Mouse (Mus musculus): Measurements from ENCODE around the gene Tedc2.

Tedc2 gene

GRCm38 (mm10) chr17:24211631-24212440 lies 8.8 kb downstream of the Tedc2 start:
- peak; percentile 35 to 42 for DNase-seq

DNA sequence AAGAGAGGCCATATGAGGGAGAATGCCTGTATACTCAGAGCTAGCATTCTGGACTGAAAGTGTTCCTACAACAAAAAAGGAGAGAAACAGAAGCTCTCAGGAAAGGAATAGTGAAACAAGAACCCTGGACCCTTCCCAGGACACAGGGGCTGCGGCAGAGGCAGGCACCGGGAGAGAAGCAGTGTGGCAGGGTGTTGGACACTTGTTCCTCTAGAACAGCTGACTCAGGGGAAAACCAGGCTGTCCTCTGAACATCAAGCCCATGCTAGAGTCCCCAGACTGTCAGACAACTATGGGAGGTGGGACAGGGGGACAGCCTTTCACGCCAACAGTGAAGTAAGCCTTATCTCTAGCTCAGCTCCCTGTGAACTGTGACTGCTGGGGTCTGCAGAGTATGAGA lies 10.1 kb downstream of the Tedc2 start:
- no peak for DNase-seq

GRCm38 (mm10) chr17:24209916-24210240 lies 10.8 kb downstream of the Tedc2 start:
- no peak for DNase-seq

DNA sequence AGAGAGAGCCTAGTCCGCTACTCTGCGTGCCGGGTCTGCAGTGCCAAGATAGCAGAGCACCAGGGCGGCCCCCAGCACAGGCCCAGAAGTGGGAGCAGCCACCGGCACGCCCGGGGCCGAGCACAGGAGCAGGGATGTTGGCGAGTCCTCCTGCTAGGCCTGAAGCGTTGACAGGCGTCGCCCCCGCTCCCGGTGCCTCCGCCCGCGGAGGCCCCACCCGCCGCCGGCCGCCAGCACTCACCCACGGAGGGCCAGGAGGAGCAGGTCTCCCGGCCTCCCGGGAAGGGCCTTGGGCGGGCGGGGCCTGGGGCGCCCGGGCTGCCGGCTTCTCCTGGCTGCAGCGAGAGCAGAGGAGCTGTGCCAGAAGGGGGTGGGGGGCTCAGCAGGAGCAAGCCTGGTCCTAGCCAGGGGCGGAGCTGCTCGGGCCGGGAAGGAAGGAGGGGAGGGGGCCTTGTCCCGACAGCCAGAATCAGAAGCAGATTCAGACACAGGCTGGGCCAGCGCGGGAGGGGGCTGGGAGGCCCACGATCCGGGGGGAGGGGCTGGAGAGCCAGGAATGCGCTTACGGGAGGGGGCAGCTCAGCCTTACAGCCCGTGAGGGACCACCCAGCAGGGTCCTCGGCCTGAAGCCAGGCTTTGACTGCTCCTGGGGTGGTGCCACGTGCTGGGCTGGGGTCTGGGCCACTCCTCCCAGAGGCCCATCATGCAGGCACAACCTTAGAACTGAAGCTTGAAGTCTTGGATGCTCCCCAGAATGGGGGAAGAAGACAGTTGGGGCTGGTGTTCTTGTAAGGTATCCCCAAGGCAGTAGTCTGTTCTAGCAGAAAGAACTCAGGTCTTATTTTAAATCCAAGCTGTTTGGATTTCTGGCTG lies 11.4 kb downstream of the Tedc2 start, which contains the start of gene Ntn3:
TSS of gene Ntn3 (minus strand) at position 489 of the 873 bp plus-strand sequence.
- DNase-seq: peak in 1 of 2 experiments; percentile 7

DNA sequence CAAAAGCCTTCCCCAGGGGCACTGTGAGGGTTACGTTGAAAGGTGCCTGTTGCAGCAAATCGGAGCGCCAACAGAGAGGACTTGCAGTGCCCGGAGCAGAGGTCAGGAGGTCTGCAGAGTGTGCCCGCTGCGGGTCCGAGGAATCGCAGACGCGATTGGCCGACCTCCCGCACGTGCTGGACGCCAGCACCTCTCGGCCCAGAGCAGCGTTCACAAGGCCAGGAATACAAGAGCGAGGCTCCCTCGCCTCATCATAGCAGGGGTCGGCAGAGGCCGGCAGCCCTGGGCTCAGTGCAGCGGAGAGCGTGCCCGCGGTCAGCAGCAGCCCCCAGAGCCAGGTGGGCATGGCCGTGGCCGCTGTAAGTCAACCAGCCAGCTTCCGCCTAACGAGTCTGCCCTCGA lies 12.0 kb downstream of the Tedc2 start:
- DNase-seq: peak in 1 of 2 experiments; percentile 14

GRCm38 (mm10) chr17:24207768-24208640 lies 12.6 kb downstream of the Tedc2 start:
- DNase-seq: no peak

DNA sequence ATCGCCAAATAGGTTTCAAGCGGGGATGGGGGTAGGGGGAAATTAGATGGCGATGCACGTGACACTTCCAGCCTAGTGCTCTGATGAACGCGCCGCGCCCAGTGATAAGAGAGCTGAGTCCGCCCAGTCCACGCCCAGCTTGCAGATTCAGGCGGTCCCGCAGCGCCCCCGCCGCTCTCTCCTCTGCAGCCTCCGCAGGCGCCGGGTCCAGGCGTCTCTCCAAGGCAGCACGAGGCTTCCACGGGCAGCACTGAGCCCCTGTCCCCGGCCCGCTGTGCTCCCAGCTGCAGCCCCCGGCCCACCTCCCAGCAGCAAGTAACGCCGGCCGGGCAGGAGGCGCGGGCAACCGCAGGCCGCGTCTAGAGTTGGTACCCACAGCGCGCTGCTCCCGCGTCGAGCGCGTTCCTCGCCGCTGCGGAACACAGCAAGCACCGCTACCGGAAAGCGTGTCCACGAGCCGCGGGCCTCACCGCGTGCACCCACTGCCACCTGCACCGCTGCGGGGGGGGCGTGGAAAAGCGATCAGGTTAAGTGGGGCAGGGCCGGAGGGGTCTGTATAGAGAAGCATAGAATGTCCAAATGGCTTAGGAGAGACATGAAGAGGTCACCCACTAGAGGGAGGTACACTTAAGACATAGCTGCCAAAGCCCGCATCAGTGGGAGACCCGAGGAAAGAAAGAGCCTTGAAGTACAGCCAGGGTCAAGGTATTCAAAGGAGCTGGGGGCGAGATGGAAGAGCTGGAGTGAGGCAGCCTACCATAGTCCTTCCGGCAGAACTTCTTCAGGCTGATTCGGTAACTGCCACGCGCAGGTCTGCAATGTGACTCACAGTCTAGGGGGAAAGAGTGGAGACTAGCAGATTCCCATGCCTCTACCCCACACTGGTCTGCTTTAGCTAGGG lies 13.9 kb downstream of the Tedc2 start:
- DNase-seq: peak in 1 of 2 experiments; percentile 19

GRCm38 (mm10) chr17:24205908-24206361 lies 14.7 kb downstream of the Tedc2 start:
- DNase-seq: peak in 1 of 2 experiments; percentile 44

- peak; percentile 89 to 90 for DNase-seq
Observed at GRCm38 (mm10) chr17:24205284-24205888, 15.3 kb downstream of the Tedc2 start, which contains the start of gene Tbc1d24. TSS of gene Tbc1d24 (minus strand) at chr17:24205562.

DNA sequence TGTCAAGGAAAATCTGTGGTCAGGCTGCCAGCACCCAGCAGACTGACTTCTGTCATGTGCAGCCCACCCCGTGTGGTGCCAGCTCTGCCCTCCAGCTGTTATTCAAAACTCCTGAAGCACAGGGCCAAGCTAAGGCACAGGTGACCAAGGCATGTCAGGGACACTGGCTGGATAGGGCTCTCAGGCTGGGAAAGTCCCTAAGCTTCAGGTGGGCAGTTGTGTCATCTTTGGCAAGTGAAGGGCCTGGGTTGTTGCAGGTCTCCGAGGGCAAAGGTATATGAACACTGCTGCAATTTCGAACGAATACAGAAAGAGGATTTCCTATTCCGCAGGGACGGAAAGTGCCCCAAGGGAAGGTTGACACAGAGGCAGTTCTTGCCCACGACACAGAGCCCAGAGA lies 15.8 kb downstream of the Tedc2 start:
- no peak for DNase-seq

DNA sequence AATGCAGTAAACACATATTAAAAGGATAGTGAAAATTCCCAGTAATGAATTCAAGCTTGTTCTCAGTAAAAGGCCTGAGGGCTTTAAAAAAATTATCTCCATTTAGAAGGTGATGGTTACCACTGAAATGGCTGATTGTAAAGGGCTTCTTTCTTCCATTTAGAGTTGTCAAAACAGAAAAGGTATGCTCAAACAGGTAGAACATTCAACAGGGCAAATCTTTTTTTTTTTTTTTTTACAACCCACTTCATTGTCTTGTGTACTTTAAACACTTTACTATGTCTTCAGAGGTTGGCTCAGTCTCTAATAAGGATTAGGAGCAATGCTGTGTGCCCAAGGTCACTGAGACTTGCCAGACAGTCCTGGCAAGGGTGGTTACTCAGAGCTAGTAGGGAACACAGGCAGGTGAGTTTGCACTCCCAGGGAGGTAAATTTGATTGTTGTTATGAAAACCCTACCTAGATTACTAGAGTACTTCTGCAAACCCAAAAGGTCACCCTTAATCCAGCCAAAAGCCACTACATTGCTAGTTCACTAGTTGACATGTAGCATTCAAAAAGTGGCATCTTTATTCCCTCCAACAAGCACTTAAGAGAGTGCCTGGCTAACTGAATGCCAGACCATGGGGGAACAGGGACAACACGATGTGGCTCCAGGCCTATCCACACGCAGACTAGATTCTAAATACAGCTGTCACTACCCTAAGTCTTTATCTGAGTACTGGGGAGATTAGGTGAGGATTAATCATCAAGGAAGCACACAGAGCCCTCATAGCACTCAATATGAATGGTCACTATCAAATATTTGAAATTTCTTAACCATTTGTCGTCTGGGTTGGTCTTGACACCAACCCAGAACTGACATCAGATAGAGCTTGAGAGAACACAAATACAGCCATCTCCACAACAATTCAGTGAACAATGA lies 16.8 kb downstream of the Tedc2 start:
- DNase-seq: no peak

DNA sequence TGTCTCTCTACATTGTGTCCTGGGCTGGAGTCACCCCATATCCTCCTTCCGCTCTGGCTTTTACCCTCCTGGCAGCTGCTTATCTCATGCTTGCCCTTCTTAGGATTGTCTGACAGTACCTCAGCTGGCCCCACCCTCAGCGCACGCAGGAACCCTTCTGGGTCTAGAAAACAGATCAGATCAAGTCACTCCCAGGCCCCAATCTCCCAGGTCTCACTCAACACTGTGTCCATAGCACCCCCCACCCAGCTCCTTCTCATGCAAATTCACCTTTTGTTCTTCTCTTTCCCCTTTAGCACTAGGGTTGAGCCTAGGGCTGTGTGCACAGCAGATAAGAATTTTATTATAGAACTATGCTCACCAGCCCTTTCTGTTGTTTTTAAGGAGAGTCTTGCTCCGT lies 17.6 kb downstream of the Tedc2 start:
- no peak for DNase-seq

GRCm38 (mm10) chr17:24201092-24201491 lies 19.6 kb downstream of the Tedc2 start:
- DNase-seq: no peak

DNA sequence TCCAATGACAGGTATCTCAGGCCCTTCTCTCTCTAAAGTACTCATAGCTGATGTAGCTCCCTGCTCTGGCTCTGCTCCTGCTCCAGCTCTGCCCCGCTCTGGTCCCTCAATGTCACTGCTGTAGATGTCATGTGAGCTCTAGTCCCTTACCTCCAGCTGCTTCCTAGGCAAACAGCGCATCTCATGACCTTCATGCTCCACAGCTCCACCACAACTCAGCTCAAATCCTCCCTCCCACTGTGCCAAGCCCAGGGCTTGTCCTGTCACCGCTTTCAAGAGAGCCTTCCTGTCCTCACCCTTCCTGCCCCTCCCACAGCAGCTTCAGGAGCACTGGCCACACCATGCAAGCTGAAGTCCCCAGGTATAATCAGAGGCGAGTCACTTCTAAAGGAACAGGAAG lies 20.9 kb downstream of the Tedc2 start:
- peak in 1 of 2 experiments; percentile 28 for DNase-seq

DNA sequence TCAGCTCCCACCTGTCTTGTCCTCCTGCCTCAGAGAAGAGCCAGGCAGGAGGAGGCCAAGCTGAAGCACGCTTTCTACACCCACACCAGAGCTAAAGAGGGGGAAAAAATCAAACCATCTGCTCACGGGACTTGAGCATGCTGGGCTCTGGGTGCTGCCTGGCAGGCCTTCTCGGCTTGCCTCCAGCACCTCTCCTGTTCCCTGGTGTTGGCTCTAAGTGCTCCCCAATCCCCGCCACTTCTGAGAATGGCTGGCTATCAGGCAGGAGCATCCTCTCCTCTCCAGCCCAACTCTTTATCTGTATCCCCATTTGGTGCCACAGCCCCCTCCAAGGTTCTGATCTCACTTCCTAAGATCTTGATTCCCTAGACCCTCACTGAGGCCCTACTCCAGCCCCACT lies 21.4 kb downstream of the Tedc2 start:
- no peak for DNase-seq

GRCm38 (mm10) chr17:24197032-24197824 lies 23.4 kb downstream of the Tedc2 start:
- DNase-seq: no peak

DNA sequence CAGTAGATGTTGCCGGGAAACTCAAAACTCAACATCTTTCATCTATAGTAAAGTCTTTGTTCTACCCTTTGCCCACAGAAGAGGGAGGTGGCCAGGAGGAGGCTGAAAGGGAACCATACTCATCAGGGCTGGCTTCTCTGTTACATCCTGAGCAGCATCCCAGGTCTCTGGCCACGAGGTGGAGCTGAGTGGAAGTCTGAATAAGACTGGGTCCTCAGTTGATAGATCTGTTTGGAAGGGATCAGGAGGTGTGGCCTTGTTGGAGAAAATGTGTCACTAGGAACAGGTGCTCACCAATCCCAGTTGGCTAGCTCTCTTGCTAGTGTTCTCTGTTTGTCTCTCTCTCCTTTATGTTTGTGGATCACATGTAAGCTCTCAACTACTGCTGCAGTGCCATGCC lies 25.3 kb downstream of the Tedc2 start:
- no peak for DNase-seq

- DNase-seq: no peak
Observed at GRCm38 (mm10) chr17:24193769-24194168, 26.9 kb downstream of the Tedc2 start.

- DNase-seq: no peak
Observed at GRCm38 (mm10) chr17:24193268-24193667, 27.4 kb downstream of the Tedc2 start.

Measured in kidney, adult 8-10 months (tissue).